Mouse (Mus musculus): ENCODE data around the gene Fgfr2. TPM values are rescaled to one million over a fixed set of nuclear protein-coding genes. Genes with fewer than 3 reads are reported as not detected.

Fgfr2 gene
- polyA plus RNA-seq, 1 experiment from 2014 or later, result 121 TPM

GRCm38 (mm10) chr7:132925227-132925626, 197.9 kb downstream of the Fgfr2 start:
- H3K27ac ChIP-seq, result no peak overlapping the region
- ATAC-seq (ENCODE audit: insufficient number of reproducible peaks, insufficient read depth, low FRiP score, low TSS enrichment), result no peak

GRCm38 (mm10) chr7:132921971-132922370, 201.2 kb downstream of the Fgfr2 start:
- Histone ChIP-seq H3K27me3 (no peaks in the 10 kb centered on the region), H3K4me2 (replicated peaks) (no peak overlapping the region), H3K36me3 (no peaks in the 10 kb centered on the region), H3K9me3 (0 out of 2 replicates have a peak, but pooled peaks cover 3% of the 10 kb centered on the region), H3K9ac (no peak overlapping the region), H3K4me3 (no peak overlapping the region), H3K27ac (no peak overlapping the region), H3K4me1 (no peaks in the 10 kb centered on the region)
- 38% methylated on average over 3 of the region's 3 CpGs for WGBS
- ATAC-seq (ENCODE audit: insufficient number of reproducible peaks, insufficient read depth, low FRiP score, low TSS enrichment), result no peak

More at GRCm38 (mm10) chr7:132925227-132925626, 197.9 kb downstream of the Fgfr2 start:
- no peaks in the 10 kb centered on the region for H3K9me3 ChIP-seq
- 78% methylated on average over 2 of the region's 2 CpGs for WGBS
- no peak overlapping the region for H3K4me3 ChIP-seq
- no peaks in the 10 kb centered on the region for H3K4me1 ChIP-seq
- H3K27me3 ChIP-seq, result no peaks in the 10 kb centered on the region
- no peak overlapping the region for H3K4me2 ChIP-seq (replicated peaks)
- H3K36me3 ChIP-seq, result no peaks in the 10 kb centered on the region
- H3K9ac ChIP-seq, result no peak overlapping the region

GRCm38 (mm10) chr7:132903796-132904195, 219.4 kb downstream of the Fgfr2 start:
- Histone ChIP-seq H3K4me1 (no peaks in the 10 kb centered on the region), H3K9me3 (0 out of 2 replicates have a peak, but pooled peaks cover 4% of the 10 kb centered on the region), H3K27ac (no peak overlapping the region), H3K4me2 (replicated peaks) (no peak overlapping the region), H3K4me3 (no peak overlapping the region), H3K36me3 (no peaks in the 10 kb centered on the region), H3K27me3 (no peaks in the 10 kb centered on the region), H3K9ac (no peak overlapping the region)
- no peak for ATAC-seq (ENCODE audit: insufficient number of reproducible peaks, insufficient read depth, low FRiP score, low TSS enrichment)
- WGBS, result 81% methylated on average over 3 of the region's 3 CpGs

GRCm38 (mm10) chr7:132900826-132901531, 222.2 kb downstream of the Fgfr2 start:
- H3K27me3 ChIP-seq, result no peaks in the 10 kb centered on the region

GRCm38 (mm10) chr7:132898234-132898633, 224.9 kb downstream of the Fgfr2 start:
- 87% methylated on average over 2 of the region's 2 CpGs for WGBS

More at GRCm38 (mm10) chr7:132900826-132901531, 222.2 kb downstream of the Fgfr2 start:
- H3K9ac ChIP-seq, result no peak overlapping the region
- no peak overlapping the region for H3K4me2 ChIP-seq (replicated peaks)
- ATAC-seq (ENCODE audit: insufficient number of reproducible peaks, insufficient read depth, low FRiP score, low TSS enrichment), result no peak
- H3K4me1 ChIP-seq, result no peaks in the 10 kb centered on the region
- no peak overlapping the region for H3K27ac ChIP-seq
- H3K4me3 ChIP-seq, result no peak overlapping the region
- H3K9me3 ChIP-seq, result no peaks in the 10 kb centered on the region
- H3K36me3 ChIP-seq, result no peaks in the 10 kb centered on the region
- 59% methylated on average over 2 of the region's 2 CpGs for WGBS

GRCm38 (mm10) chr7:132897258-132897657, 225.9 kb downstream of the Fgfr2 start:
- no peak overlapping the region for H3K27ac ChIP-seq
- 87% methylated on average over 10 of the region's 10 CpGs for WGBS
- ATAC-seq (ENCODE audit: insufficient number of reproducible peaks, insufficient read depth, low FRiP score, low TSS enrichment), result no peak

More at GRCm38 (mm10) chr7:132898234-132898633, 224.9 kb downstream of the Fgfr2 start:
- Histone ChIP-seq H3K36me3 (no peaks in the 10 kb centered on the region), H3K27ac (no peak overlapping the region), H3K4me2 (replicated peaks) (no peak overlapping the region), H3K9ac (no peak overlapping the region), H3K9me3 (no peaks in the 10 kb centered on the region), H3K27me3 (no peaks in the 10 kb centered on the region), H3K4me3 (no peak overlapping the region), H3K4me1 (no peaks in the 10 kb centered on the region)
- no peak for ATAC-seq (ENCODE audit: insufficient number of reproducible peaks, insufficient read depth, low FRiP score, low TSS enrichment)

DNA sequence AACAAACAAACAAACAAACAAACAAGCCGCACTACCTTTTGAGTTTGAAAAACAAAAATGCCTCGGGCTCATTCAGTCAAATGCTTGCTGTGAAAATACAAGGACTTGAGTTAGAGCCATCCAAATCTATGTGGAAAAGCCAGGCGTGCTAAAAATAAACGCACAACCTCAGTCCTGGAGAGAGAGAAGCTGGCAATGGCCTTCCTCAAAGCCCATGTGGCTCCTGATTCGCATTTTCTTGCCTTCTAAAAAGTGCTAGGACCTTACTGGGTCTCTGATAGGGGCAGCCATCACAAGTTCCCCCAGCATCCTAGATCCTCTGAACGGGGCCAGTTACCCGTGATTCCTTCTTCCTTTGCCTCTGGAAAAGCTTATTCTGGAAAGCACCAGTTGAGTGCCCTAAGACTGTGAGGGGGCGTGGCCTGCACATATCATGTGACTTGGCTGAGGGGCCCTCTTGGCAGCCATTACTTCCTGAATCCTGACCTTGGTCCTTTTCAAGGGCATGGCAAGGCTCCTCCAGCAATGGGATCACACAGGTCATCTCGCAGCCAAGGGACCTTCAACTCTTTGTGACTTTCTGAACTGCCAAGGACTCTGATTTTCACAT, 226.8 kb downstream of the Fgfr2 start:
- Histone ChIP-seq H3K9me3 (no peaks in the 10 kb centered on the region), H3K36me3 (no peaks in the 10 kb centered on the region), H3K27ac (no peak overlapping the region), H3K4me1 (no peaks in the 10 kb centered on the region), H3K9ac (no peak overlapping the region), H3K4me3 (no peak overlapping the region), H3K4me2 (replicated peaks) (no peak overlapping the region), H3K27me3 (no peaks in the 10 kb centered on the region)
- 85% methylated on average over 9 of the region's 9 CpGs for WGBS
- no peak for ATAC-seq (ENCODE audit: insufficient number of reproducible peaks, insufficient read depth, low FRiP score, low TSS enrichment)

More at GRCm38 (mm10) chr7:132897258-132897657, 225.9 kb downstream of the Fgfr2 start:
- H3K4me1 ChIP-seq, result no peaks in the 10 kb centered on the region
- no peak overlapping the region for H3K9ac ChIP-seq
- H3K4me2 ChIP-seq (replicated peaks), result no peak overlapping the region
- no peak overlapping the region for H3K4me3 ChIP-seq
- no peaks in the 10 kb centered on the region for H3K27me3 ChIP-seq
- H3K36me3 ChIP-seq, result no peaks in the 10 kb centered on the region
- no peaks in the 10 kb centered on the region for H3K9me3 ChIP-seq

DNA sequence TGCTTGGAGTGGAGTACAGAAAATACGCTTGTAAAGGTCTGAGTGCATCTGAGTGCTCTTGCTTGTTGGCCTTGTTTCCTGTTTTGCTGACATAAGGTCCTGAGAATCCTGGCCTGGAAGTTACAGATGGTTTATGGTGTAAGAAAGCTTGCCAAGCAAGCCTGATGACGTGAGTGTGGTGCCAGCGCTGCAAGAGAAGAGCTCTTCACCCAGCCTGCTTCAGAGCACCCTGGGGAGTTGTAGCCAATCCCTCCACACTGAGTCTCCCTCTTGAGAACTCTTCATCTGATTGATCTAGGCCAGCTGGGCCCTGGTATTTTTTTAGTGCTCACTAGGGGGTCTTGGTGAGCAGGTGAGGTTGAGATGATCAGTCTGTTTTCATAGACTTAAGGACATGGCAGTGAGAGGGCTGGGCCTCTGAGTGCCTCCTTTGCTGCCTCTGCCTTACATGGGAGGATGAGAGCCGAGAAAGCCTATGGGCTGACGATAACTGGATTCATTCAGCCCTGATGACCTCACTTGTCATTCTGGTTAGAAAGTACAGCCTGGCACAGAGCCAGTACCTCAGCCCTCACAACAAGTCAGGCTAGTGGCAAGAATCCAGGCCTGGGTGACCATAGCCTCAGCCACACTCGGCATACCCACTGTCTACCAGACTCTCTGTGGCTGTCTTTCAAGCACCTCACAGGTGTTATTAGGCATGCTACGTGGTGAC, 228.2 kb downstream of the Fgfr2 start:
- no peak overlapping the region for H3K9ac ChIP-seq
- H3K4me2 ChIP-seq (replicated peaks), result no peak overlapping the region
- no peaks in the 10 kb centered on the region for H3K36me3 ChIP-seq
- no peak overlapping the region for H3K27ac ChIP-seq
- no peaks in the 10 kb centered on the region for H3K27me3 ChIP-seq
- ATAC-seq (ENCODE audit: insufficient number of reproducible peaks, insufficient read depth, low FRiP score, low TSS enrichment), result no peak
- no peaks in the 10 kb centered on the region for H3K9me3 ChIP-seq
- 76% methylated on average over 7 of the region's 7 CpGs for WGBS
- H3K4me1 ChIP-seq, result no peaks in the 10 kb centered on the region
- H3K4me3 ChIP-seq, result no peak overlapping the region

DNA sequence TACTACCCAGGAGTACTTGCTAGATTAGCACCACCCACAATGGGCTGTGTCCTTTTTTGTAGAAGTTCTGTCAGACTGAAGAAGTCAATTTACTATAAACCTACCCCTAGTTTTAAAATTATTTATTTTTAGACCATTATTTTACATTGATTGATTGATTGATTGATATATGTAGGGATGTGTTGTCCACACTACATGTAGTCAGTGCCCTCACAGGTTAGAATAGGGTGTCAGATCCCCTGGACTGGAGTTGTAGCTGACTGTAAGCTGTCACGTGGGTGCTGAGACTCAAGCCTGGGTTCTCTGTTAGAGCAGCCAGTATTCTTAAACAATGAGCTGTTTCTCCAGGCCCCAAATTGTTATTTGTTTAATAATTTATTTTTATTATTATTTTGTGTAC, 229.8 kb downstream of the Fgfr2 start:
- no peak overlapping the region for H3K4me3 ChIP-seq
- H3K27me3 ChIP-seq, result no peaks in the 10 kb centered on the region
- no peaks in the 10 kb centered on the region for H3K36me3 ChIP-seq
- H3K9me3 ChIP-seq, result no peaks in the 10 kb centered on the region
- no peak overlapping the region for H3K9ac ChIP-seq
- H3K4me2 ChIP-seq (replicated peaks), result no peak overlapping the region
- WGBS, result 72% methylated on average over 1 of the region's 1 CpGs
- no peaks in the 10 kb centered on the region for H3K4me1 ChIP-seq
- no peak overlapping the region for H3K27ac ChIP-seq
- no peak for ATAC-seq (ENCODE audit: insufficient number of reproducible peaks, insufficient read depth, low FRiP score, low TSS enrichment)

DNA sequence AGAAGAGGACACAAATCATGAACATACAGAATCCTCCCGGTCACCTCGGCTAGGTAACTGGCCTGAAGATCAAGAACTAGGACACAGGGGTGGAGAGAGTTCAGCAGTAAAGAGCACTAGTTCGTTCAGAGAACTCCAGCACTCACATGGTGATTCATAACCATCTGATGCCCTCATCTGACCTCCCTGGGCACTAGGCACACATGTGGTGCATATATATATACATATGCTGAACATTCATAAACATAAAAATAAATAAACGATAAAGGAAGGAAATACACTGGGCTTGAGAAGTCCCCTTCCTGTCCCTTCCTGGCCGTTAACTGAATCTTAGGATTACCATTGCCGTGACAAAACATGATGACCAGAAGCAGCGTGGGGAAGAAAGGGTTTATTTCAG, 230.3 kb downstream of the Fgfr2 start:
- no peak for ATAC-seq (ENCODE audit: insufficient number of reproducible peaks, insufficient read depth, low FRiP score, low TSS enrichment)
- Histone ChIP-seq H3K4me1 (no peaks in the 10 kb centered on the region), H3K4me2 (replicated peaks) (no peak overlapping the region), H3K27ac (no peak overlapping the region), H3K9me3 (no peaks in the 10 kb centered on the region), H3K27me3 (no peaks in the 10 kb centered on the region), H3K36me3 (no peaks in the 10 kb centered on the region), H3K4me3 (no peak overlapping the region), H3K9ac (no peak overlapping the region)
- 70% methylated on average over 7 of the region's 7 CpGs for WGBS

DNA sequence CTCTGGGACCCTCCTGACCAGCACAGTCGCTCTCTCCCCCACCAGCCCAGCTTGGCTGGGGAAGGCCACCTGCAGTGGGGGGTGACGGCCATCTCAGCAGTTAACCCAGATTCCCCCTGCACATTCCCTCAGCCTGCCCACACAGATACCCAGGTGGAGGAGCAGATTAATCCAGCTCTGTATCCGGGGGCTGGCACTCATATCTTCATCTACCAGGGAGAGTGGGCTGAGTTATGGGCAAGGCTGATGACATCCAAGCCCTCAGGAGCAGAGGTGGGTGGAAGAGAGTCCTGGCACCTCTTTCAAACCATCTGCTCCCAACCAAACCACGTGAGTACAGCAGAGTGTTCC, 230.9 kb downstream of the Fgfr2 start:
- Histone ChIP-seq H3K27ac (no peak overlapping the region), H3K4me1 (peaks cover 1% of the 10 kb centered on the region; the same call in 1 of the 2 replicates), H3K4me3 (no peak overlapping the region), H3K9ac (no peak overlapping the region), H3K4me2 (replicated peaks) (no peak overlapping the region), H3K36me3 (no peaks in the 10 kb centered on the region), H3K27me3 (no peaks in the 10 kb centered on the region), H3K9me3 (no peaks in the 10 kb centered on the region)
- ATAC-seq (ENCODE audit: insufficient number of reproducible peaks, insufficient read depth, low FRiP score, low TSS enrichment), result no peak
- WGBS, result 64% methylated on average over 4 of the region's 4 CpGs

Data from embryonic facial prominence, embryonic 12.5 days (tissue).